Mouse (Mus musculus) heart, adult 9 months (tissue): Measurements from ENCODE around the gene Fam118a.
A peak's percentile ranks its signal among the peaks of the same experiment; 100 is the strongest.
"Not testable (repeated sequence)": the region's sequence is repeated elsewhere in the genome, so short reads cannot be mapped to it uniquely, and the experiment has no call there.

Source experiments
- DNase-seq, 2 experiments: peaks; one replicate each; pipeline ENCODE4 v3.0.0; 2022; ENCODE audit warnings: low spot score in 2 of 2

Gene Fam118a

DNA sequence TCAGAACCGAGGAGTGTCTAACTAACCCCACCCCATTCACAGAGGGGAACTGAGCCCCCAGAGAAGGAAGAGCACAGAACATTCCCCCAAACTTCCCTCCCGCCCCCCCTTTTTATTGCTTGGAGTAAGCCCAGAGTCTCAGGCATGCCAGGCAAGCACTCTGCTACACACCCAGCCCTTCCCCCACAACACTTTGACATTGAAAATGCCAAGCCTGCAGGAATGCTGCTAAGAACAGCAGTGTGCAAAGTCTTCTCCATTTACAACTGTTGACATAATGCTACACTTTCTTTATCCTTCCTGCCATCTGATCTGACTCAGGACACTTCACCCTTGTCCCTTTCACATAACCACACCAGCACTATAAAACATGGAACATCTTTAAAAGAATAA, 16.1 kb upstream of the Fam118a start:
- DNase-seq, result no peak

DNA sequence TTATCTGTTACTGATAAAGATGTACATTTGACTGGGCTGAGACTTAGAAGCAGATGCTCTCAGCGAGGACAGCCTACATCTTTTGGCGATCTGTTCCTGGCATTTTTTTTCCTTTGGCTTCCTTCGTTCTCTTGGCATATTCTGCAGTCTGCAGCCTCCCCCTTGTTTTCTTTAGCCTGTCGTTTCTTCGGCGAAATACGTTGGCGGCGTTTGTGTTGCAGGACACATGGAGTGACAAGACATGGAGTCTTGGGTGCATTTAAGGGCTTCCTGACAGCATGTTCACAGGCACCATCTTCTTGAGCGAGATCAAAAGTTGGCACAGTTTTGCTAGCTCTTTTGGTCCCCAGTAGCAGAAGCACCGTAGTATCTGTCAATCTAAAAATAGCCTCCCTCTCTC, 13.0 kb upstream of the Fam118a start:
- no peak for DNase-seq

DNA sequence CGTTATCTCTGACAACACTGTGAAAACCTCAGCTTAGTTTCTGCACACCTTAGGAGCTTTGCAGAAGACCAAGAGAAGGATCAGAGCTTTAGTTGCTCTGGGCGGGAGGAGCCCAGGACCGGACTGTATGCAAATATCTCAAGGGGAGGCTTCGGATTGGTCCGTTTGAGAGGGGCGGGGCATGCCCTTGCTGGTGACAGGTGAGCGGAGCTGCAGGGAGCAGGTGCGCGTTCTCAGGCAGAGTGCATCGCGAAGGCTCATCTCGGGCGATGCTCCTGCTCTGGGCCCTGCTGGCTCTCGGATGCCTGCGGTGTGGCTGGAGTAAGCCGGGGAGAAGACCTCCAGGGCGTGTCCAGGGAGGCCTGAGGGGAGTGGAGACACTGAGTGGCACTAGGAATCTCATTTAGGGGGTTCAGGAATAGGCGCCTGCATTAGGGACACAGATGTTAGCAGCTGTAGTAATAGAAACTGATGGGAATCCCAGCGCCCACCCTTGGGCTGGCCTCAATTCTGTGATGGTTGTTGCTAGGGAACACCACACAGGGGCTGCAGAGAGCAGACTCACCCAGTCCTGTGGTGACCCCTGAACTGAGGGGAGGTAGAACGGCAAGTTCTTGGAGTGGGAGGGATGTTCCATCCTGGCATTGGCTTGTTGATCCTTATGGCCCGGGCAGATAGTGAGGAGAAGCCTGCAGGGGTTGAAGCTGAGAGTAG, 11.6 kb upstream of the Fam118a start, which contains the start of gene Upk3a:
Gene Upk3a, plus strand, starts transcription at position 191 of the 714 bp plus-strand sequence.
- DNase-seq, result no peak

DNA sequence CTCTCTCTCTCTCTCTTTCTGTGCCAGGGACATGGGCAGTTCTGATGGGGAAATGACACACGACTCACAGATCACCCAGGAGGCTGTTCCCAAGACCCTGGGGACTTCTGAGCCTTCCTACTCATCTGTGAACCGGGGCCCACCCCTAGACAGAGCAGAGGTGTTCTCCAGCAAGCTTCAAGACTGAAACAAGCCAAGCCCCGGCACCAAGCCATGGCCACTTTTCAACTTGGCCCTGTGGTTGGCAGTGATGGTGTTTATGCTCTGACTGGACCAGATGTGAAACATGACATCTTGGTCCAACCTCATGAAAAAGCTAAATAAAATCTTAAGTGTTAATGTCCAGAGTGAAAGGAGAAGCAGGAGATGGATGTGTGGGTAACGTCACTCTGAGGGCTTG, 6.5 kb upstream of the Fam118a start:
- DNase-seq, result no peak

DNA sequence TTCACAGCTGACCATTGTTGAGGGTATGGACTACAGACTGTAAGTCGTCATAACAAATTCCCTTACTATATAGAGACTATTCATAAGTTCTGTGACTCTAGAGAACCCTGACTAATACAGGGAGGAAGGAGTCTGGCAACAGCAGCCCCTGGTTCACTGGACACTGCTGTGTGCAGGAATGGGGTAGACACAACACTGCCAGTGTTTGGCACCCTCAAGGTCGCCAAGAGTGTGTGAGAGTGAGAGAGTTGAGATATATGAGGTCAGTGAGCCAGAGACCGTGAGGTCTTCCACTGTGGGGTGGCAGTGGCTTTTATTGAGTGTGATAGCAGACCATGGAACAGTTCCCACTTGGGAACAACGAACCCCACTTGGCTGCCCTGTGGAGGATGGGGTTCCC, 2.6 kb upstream of the Fam118a start:
- no peak for DNase-seq

DNA sequence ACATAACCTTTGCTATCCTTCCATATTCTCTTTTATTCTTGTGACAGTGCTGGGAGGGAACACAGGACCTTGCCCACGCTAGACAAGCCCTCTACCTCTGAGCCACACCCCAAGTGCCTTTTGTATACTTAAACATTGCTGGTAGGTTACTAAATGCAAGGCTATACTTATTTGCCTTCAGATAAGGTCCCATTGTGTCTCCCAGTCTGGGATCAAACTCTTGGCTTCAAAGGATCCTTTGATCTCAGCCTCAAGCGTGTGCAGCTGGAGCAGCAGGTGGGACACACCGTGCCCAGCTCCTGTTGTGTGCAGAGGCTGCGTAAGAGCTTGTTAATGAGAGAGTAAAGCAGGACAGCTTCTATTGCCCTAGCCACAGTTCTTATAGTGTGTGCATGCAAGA, 1.0 kb upstream of the Fam118a start:
- DNase-seq, result no peak

DNA sequence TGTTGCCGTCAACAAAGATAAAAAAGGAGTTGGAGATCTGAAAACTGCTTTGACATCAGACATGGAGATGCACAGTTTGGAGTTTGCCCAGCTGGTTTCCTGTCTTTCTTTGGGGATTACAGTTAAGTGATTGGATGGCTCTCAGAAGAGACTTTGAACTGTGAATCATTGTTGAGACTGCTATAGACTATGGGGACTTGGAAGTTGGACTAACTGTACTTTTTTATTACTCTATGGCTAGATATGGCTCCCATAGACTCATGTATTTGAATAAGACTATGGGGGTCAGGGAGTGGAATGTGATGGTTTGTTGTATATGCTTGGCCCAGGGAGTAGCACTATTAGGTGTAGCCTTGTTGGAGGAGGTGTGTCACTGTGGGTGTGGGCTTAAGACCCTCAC, 1.9 kb downstream of the Fam118a start:
- DNase-seq, result not testable (repeated sequence)

DNA sequence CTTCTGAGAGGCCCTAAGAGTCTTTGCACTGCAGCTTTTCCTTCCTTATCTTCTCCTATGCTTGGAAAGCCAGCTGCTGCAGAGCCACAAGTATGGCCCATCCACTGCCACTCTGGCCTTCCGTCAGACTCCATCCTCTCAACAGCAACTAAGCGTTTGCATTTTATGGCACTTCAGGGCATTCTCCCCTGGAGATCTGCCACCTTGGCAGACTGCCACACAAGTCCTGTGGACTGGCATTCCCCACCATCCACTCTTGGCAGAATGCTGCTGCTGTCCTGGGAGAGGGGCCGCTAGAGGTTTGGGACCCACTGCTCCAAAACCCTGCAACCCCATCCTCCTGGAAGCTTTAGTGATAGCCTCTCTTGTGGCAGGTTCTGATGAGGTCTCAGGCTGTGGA, 3.1 kb downstream of the Fam118a start:
- no peak for DNase-seq

DNA sequence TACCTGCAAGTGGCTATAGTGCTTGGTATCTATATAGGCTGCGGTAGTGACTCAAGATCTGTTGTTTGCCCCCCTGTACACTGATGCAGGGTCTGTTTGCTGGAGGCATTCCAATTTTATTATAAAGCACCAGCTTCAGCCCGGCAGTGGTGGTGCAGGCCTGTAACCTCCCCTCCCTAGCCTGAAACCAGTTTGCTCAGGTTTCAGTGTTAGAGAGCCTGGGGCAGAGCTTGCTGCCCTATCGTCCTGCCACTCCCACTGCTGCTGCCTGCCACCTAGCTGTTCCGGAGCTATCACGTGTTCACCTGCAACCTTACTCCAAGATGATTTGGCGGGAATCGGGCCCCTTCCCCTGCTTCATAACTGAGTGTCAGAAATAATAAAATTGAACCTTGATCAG, 5.2 kb downstream of the Fam118a start:
- not testable (repeated sequence) for DNase-seq

DNA sequence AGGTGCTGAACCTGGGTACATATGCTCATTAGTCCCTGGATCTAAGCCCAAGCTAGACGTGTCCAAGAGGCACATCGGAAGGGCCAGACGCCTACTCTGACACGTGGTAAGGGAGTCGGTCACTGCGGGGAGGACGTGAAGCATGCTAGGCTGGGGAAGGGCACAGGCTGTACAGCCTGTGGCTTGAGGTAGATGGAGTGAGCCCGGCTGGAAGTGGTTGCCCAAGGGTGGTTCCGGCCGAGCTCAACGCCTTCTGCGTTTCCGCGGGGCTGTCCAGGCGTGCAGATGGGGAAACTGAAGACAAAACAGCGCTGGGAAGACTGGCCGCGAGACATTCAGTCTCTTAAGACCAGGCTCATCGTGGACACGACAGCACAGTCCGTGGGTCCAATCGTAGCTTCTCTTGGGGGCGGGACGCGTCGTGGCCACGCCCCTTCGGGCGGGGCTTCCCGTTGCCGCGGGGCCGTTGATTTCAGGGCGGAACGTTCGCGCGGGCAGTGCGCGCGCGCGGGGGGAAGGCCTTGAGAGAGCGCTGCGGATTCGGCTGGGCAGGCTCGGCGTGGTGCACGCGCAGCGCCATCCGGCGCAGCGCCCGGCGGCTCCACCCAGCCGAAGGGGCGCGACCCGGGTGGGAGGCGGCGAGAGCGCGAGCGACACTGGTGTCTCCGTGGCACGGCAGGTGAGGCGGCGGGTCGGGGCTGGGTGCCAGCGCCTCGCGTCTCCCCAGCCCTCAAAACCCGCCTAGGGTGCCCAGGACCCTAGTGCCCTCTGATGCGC, 8.0 kb downstream of the Fam118a start:
- DNase-seq, result peak; percentile 98 to 99

DNA sequence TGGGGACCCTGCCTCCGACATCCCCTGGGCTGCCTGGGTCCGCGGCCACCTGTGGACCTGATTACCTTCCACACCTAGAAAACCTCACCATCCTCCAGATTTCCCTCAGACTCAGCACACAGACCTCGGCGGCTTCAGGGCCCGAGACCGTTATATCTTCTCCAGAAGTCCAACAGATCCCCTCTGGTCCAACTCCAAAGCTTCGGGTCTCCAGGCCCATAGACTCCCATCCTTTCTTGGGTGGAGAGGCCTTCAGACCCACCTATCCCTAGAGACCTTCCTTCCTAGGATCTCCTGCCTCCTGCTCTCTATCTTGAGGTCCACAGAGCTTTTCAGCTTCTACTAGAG, 8.6 kb downstream of the Fam118a start:
- DNase-seq, result peak in 1 of 2 experiments; percentile 20

DNA sequence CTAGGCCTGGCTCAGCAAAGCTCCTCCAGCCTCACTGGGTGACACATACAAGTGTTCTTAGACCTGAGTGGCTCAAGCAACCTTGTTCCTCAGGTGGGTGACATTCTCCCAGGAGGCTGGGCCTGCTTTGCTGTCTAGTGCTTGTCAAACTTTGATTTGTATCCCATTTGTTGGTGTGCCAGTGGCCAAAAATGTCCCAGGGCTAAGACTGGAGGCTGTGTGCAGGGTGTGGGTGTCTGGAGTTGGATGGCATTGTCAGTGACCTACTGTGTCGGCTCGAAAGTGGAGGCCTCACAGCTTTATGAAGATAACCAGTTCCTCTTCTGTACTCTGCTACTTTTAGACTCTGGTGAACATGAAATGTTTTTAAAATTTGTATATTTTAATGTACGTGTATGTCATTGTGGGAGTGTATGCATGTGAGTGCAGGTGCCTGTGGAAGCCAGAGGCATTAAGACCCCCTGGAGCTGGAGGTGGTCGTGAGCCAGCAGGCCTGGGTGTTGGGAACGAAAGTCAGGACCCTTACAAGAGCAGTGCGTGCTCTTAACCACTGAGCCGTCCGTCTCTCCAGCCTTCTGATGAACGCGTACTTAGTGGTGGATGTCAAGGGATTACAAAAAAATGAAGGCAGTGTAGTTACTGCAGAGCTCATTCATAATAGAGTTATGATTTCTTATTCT, 12.9 kb downstream of the Fam118a start:
- peak in 1 of 2 experiments; percentile 13 for DNase-seq

DNA sequence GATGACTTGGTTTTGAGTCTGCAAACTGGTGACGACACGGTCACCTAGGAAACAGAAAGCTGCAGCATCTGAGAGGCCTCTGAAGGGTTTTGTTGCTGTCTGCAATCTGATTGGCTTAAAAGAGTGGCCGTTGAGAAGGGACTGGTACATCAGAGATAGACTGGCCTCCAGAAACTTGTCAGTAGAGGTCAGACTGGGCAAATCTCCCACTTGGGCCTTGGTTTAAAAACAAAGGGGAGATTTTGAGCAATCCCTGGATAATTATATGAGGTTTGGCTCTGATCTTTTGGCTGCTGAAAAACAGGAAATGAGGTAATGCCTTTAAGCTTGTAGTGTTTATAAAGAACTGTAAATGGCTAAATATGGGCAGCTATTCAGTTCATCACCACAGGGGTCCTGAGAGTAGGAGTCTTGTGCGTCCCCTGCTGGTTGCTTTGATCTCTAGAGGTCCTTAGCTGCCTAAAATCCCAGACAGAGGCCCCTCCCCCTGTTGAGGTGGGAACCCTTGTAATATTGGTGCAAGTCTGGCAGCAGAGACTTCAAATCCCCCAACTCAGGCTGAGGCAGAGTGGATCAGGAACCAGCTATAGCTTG, 13.7 kb downstream of the Fam118a start:
- DNase-seq, result peak; percentile 86

DNA sequence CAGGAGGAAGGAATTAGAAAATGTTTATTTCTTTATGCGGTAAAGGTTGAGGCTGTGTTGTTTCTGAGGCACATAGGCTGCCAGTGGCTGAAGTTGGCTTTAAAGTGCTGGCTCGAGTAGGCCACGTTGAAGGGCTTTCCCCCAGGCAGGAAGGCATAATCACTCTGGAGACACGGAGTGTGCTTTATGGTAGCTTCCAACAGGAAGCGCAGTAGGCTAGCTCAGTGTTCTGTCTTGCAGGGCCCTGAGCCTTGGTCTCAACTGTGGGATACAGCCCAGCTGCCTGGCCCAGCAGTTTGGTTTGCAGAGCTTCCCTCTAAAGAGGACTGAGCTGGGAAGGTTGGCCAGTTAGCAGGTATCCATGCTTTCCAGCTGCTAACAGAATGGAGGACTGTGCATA, 14.4 kb downstream of the Fam118a start:
- peak in 1 of 2 experiments; percentile 16 for DNase-seq

DNA sequence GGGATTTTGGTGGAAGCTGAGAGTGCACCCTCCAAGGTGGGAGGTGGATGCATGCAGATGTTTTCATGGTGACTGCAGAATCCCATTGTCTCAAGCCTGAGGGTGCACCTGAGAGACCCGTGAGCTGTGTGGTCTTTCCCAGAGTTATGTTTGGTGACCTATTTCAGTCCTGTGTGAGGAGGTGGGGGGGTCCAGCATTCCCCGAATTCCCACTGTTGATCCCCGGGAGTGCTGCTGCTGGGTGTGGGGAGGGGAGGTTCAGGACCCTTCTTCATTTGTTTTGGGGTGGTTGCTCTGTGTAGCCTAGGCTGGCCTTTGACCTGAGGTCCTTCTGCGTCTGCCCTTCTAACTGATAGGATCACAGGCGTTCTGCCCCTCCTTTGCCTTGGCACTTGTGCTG, 15.0 kb downstream of the Fam118a start:
- no peak for DNase-seq

DNA sequence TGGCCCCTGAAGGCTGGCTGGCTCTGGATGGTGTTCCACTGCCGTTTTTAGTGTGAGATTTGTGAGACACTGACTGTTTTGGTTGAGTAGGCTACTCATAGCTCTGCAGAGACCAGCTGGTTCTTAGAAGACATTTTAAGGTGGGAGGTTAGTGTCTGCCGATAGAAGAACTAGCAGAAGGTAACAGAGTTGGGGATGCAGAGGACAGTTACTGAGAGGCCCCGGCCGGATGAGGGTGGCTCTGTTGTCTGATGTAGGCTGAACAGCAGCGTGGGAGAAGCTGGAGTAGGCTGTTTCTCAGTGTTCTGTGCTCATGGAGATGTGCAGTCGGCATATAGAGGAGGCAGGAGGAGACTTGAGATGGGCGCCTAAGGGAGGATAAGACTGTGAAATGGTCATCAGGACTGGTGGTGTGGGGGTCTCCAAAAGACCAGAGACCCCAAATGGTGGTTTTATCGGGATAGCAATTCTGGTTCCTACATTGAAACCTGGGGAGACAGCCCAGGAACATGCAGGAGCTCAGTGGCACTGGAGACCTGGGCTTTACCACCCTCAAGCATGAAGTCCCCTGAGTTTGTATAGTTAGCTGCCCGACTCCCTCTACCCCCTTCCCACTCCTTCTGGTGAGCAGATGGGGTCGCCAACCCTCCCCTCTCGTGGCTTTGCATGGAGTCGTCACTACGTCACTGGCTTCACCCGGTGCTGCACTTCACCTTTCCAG, 17.6 kb downstream of the Fam118a start:
- no peak for DNase-seq

DNA sequence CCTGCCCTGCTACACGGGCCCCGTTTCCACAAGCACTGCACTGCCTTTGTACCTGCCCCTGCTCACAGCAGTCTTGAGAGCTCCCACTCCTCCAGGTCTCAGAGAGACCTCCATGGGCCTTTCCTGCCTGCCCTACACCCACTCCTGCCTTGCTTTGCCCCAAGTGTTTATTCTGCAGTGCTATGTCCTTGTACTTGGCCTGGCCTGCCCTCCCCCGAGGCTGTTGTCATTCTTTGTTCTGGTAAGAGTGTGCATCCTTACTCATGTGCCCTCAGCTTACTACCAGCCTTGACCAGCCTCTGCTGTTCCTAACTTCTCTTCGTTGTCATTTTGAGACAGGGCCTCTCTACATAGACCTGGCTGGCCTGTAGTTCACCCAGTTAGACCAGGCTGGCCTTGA, 19.1 kb downstream of the Fam118a start:
- DNase-seq, result no peak

DNA sequence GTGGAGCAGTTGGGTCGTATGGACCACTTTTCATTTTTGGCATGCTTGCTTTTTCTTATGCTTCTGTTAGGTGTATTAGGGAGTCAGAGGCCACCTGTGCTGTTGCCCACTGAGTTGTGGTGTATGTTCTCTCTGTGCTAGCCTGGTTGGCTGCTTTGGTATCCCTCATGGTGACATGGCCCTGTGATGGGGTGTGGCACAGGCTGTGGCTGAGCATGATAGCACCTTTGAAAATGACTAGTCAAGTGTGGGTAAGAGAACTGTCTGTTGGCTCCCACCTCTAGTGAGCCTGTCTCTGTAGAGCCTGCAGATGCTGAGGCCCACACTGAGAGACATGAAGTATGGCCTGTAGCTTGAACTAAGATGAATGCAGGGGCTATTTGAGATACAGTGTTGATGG, 21.0 kb downstream of the Fam118a start:
- DNase-seq, result no peak

DNA sequence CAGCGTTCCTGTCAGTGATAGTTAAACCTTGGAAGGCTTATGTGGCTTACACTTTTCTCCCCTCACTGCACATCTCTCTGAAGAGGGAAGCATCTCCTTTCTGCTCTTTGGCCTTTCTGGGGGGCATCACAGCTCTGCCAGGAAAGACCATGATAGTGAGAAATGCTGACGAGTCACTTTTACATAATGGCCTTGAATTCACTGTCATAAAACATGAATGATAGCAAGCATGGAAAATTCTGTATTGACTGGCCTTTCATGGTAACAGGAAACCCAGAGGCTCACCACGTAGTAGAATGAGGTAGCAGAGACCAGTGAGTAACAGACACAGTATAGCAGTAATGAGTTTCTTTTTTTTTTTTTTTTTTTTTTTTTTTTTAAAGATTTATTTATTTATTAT, 25.4 kb downstream of the Fam118a start:
- no peak for DNase-seq

DNA sequence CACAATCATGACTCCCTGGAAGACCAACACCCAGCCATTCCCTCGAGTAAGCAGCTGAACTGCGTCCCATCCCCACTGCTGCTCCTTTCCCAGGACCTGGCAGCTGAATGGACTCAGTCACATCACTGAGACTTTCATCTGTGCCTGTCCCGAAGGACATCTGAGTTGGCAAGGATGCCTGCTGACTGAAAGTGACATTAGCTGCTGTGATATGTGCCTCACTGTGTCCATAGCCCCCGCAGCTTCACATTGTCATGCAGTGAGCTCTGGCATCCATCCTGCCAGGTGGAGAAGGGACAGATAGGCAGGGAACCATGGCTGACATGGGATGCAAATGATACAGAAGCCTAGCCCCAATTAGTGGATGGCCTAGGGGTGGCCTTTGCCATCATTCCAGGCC, 26.4 kb downstream of the Fam118a start:
- DNase-seq, result no peak

DNA sequence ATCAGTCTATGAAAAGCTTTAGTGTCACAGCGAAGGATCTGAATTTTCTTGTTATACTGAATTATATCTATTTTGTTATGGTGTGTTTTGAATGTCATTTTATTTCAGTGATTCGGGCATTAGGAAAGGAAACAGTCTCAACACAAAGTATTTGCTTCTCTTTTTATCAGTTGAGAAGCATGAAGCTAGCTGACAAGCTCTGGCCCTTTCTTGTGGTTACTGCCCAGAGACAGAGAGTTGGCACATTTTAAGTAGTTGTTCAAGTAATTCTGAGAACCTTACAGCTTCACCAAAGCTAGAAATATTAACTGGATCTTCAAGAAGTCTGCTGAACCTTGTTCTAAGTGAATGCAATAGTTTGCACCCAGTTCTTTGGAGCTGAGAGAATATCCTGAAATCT, 34.7 kb downstream of the Fam118a start:
- no peak for DNase-seq

DNA sequence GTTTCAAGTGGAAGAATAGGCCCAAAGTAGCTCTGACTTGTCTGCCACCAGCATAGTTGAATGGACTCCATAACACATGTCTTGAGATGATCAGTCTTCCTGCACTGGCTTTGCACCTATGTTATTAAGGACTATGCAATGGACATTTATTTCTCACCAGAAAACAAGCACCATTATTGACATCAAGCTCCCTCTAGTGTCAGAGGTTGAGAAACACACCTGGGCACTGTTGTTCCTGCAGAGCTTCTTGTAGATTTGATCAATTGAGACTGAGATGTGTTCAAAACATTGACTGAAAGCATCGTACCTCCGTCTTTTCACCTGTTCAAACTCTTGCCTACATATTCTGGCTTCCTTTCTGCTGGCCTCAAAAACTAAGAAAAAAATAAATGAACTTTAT, 41.8 kb downstream of the Fam118a start:
- peak in 1 of 2 experiments; percentile 33 for DNase-seq
